Mouse (Mus musculus) forebrain, embryonic 14.5 days (tissue): ENCODE results near the gene Efcab10. TPM values are rescaled to one million over a fixed set of nuclear protein-coding genes. Genes with fewer than 3 reads are reported as not detected.
A peak's percentile ranks its signal among the peaks of the same experiment; 100 is the strongest.

Source experiments
- ATAC-seq: fragments of 200-750 bp; cut with Nextera tagmentation; 2 replicates; pipeline ENCODE4 v1.8.0; 2017; ENCODE audit warnings: mild to moderate bottlenecking, moderate library complexity
- DNase-seq: peaks from one replicate; pipeline ENCODE4 v3.0.0-alpha.2; 2015; ENCODE audit warnings: low spot score
- H3K27ac ChIP-seq: fragments of 300-500 bp; sonication (generic); 2 replicates; pipeline ENCODE4 v1.5.1; 2014; ENCODE audit warnings: low read depth, mild to moderate bottlenecking, control low read depth, low read length, moderate library complexity
- H3K27me3 ChIP-seq: fragments of 300-500 bp; sonication (generic); replicated peaks from 2 replicates; pipeline ENCODE4 v1.6.1; 2014; ENCODE audit warnings: low read length, control low read depth, mixed read lengths; ENCODE audit not compliant: control insufficient read depth, insufficient read depth
- H3K36me3 ChIP-seq: fragments of 300-500 bp; sonication (generic); 2 replicates; pipeline ENCODE4 v1.6.1; 2014; ENCODE audit warnings: low read length, control low read depth; ENCODE audit not compliant: control insufficient read depth, insufficient read depth
- H3K4me1 ChIP-seq: fragments of 300-500 bp; sonication (generic); 2 replicates; pipeline ENCODE4 v1.6.1; 2014; ENCODE audit warnings: antibody characterized with exemption, low read length, control low read depth; ENCODE audit not compliant: control insufficient read depth, insufficient read depth
- H3K4me2 ChIP-seq: fragments of 300-500 bp; sonication (generic); 2 replicates; pipeline ENCODE4 v1.6.1; 2014; ENCODE audit warnings: mild to moderate bottlenecking, control low read depth, low read length
- H3K4me3 ChIP-seq: fragments of 300-500 bp; sonication (generic); 2 replicates; pipeline ENCODE4 v1.5.1; 2014; ENCODE audit warnings: low read depth, low read length, control low read depth
- H3K9ac ChIP-seq: fragments of 300-500 bp; sonication (generic); 2 replicates; pipeline ENCODE4 v1.6.1; 2014; ENCODE audit warnings: mild to moderate bottlenecking, low read length, control low read depth, moderate library complexity
- H3K9me3 ChIP-seq: fragments of 300-500 bp; sonication (generic); replicated peaks from 2 replicates; pipeline ENCODE4 v1.6.1; 2016; ENCODE audit warnings: low read length, control low read depth, mixed read lengths; ENCODE audit not compliant: control insufficient read depth
- WGBS: fragments of 180-500 bp; shearing (Covaris S2); extraction: QIAGEN DNeasy Blood & Tissue Kit; methylation state at CpG from one replicate; pipeline ENCODE4 v1.1.7; 2014; 5-methylcytosine and 5-hydroxymethylcytosine counted together
- polyA plus RNA-seq: library from polyadenylated mRNA; unstranded; fragments of >200 nt; fragmentation: Nextera tagmentation; extraction: Ambion mirVana; gene quantifications from 2 replicates; pipeline ENCODE4 v1.2.1, GENCODE M21; 2014

Efcab10 gene
- polyA plus RNA-seq, 1 experiment from 2014 or later, result 4.3 TPM

DNA sequence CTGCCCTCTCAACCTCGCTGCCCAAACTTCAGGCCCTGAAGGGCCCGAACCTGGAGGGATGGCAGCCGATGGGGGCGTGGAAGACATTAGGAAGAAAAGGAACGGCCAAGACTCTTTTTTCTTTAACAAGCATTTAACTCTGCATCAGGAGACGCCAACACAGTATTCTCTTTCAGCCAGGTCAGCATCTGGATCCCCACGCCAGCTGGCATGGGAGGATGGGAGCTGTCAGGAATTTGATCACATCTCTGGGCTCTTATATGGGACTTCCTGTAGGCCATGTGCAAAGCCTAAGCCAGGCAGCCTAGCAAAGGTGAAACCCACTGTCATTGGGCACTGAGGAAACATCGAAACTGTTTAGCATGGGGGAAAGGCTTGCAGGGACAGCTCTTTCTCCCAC lies 30.1 kb upstream of the Efcab10 start:
- Histone ChIP-seq H3K27me3 (no peaks in the 10 kb centered on the region), H3K36me3 (peaks cover 7% of the 10 kb centered on the region; the same call in 1 of the 2 replicates), H3K4me2 (no peak overlapping the region), H3K4me1 (0 out of 2 replicates have a peak, but pooled peaks cover 6% of the 10 kb centered on the region), H3K9me3 (no peaks in the 10 kb centered on the region), H3K4me3 (no peak overlapping the region), H3K9ac (no peak overlapping the region), H3K27ac (no peak overlapping the region)
- 90% methylated on average over 8 of the region's 8 CpGs for WGBS
- DNase-seq (no peak), ATAC-seq (no peak)

DNA sequence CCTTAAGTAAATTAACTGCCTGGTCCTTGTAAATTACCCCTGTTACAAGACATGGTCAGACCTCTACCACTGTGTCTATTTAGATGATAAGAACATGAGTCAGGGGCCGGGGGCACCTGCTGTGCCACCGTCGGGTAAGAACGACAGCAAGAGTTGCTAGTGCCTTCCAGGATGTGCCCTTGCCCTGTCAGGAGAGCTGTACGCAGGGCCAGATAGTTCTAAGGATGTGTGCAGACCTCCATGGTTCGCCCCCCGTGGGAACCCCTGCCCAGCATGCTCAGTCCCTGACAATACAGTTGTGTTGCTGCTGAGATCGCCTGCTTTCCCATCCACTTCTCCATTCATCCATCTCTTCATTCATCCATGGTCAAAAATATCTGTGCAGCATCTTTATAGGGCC lies 29.5 kb upstream of the Efcab10 start:
- Histone ChIP-seq H3K9ac (no peak overlapping the region), H3K4me1 (0 out of 2 replicates have a peak, but pooled peaks cover 4% of the 10 kb centered on the region), H3K36me3 (peaks cover 7% of the 10 kb centered on the region; the same call in 1 of the 2 replicates), H3K27me3 (no peaks in the 10 kb centered on the region), H3K4me3 (no peak overlapping the region), H3K27ac (no peak overlapping the region), H3K4me2 (no peak overlapping the region), H3K9me3 (no peaks in the 10 kb centered on the region)
- 84% methylated on average over 8 of the region's 8 CpGs for WGBS
- no peak for ATAC-seq
- DNase-seq, result no peak

DNA sequence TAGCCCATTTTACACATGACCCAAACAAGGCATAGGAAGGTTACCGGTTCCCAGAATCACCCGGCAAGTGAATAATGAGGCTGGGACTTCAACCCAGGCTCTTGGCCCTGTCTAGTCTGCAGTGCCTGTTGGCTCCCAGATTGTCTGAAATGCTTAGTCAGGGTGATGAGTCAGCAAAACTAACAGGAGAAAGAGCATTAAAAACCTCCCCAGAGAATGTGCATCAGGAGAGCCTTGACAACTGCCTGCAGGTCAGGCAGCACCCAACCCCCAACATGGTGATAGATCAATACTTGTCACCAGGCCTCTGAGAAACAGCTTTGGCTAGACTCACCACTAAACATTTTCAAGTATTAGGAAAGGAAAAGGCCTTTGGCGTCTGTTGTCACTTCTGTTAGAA lies 25.1 kb upstream of the Efcab10 start:
- H3K27ac ChIP-seq, result no peak overlapping the region
- H3K36me3 ChIP-seq, result peaks cover 7% of the 10 kb centered on the region; the same call in 1 of the 2 replicates
- WGBS, result 90% methylated on average over 3 of the region's 3 CpGs
- H3K4me1 ChIP-seq, result no peaks in the 10 kb centered on the region
- H3K27me3 ChIP-seq, result no peaks in the 10 kb centered on the region
- DNase-seq (no peak), ATAC-seq (no peak)
- H3K9ac ChIP-seq, result no peak overlapping the region
- no peak overlapping the region for H3K4me3 ChIP-seq
- H3K9me3 ChIP-seq, result no peaks in the 10 kb centered on the region
- no peak overlapping the region for H3K4me2 ChIP-seq

DNA sequence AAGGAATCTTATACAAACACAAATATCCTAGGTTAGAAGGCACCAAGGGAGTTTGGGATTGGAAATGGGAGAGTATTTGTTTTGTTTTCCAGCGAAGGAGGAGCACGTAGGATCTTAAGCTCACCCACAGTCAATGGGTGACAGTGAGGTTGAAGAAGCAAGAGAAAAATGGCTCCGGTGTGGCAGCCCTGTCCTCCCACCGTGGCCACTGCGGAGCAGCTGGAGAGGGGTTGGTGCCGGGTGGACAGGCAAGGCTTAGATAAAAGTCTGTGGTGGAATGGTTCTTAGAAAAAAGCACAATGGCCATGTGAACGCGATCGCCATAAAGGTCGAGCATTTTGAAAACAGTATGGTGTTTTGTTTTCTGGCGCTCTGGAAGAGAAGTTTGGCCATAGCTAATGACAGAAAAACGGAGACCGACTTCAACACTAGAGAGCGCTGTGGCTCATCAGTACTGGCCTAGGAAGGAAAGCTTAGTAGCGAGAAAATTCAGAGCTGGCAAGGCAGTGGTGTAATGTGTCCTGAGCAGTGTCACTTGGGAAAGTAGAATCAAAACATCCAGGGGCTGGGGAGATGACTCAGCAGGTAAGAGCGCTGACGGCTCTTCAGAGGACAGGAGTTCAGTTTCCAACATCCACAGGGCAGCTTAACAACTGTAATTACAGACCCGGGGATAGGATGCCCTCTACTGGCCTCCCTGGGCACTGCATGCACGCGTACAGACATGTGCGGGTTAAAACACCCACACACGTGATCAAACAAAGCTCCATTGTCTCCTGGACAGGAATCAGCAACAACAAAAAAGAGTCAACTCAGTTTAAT lies 14.8 kb upstream of the Efcab10 start:
- Histone ChIP-seq H3K27ac (no peak overlapping the region), H3K4me3 (no peak overlapping the region), H3K9me3 (no peaks in the 10 kb centered on the region), H3K4me1 (no peaks in the 10 kb centered on the region), H3K36me3 (no peaks in the 10 kb centered on the region), H3K27me3 (no peaks in the 10 kb centered on the region), H3K4me2 (peak overlapping the region; percentile 36), H3K9ac (no peak overlapping the region)
- 18% methylated on average over 22 of the region's 22 CpGs for WGBS
- DNase-seq (peak; percentile 84), ATAC-seq (peak; percentile 80)

DNA sequence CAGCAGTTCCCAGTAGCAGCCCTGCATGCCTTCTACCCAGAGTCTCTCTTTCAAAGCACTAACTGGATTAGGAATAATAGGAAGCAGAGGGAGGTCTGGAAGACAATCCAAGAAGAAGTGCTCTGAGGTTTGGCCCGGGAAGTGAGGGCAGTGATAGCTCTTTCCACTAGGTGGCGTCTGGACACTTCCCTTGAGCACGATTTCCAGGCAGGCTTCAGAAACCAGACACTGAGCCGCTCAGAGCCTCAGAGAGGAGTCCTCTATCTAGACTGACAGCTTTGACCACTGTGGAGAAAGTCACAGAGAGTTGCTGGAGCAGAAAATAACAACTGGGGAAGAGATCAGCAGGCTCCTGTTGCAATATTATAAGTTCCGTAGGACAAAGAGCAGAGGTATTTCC lies 5.8 kb upstream of the Efcab10 start:
- H3K9ac ChIP-seq, result no peak overlapping the region
- peak; percentile 74 for ATAC-seq
- no peaks in the 10 kb centered on the region for H3K27me3 ChIP-seq
- H3K9me3 ChIP-seq, result no peaks in the 10 kb centered on the region
- 8% methylated on average over 5 of the region's 5 CpGs for WGBS
- H3K4me3 ChIP-seq, result no peak overlapping the region
- H3K4me1 ChIP-seq, result no peaks in the 10 kb centered on the region
- H3K4me2 ChIP-seq, result no peak overlapping the region
- no peaks in the 10 kb centered on the region for H3K36me3 ChIP-seq
- DNase-seq, result peak; percentile 90
- H3K27ac ChIP-seq, result no peak overlapping the region

DNA sequence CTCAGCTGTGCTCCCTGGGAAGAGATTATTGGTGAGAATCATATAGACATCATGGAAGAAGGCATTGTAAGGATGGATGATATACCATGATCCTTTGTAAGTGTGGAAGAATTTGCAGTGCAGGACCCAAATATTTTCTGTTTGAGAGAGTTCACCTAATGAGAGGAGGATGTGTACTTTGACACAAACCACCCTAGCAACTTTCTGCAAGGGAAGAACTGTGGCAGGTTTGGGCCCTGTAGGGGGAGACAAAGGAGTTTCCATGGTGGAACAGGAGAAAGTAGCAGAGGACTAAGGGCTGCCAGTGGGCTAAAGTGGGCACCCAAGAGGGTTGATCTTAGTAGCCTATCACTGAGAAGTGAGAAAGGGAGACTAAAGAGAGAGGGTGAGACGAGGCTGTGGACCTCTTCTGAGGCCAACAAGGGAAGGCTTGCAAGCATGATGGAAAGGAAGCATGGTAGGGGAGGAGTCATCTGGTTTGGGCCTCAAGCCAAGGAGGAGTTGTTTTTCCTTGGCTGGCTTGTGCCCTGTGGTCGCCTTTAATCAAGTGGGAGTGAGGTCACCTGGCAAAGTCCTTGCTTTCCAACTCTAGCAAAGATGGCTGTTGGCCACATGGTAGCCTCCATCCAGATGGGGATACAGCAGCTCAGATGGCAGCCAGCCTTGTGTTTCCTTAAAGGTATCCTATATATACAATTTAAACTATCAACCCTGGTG lies 3.7 kb upstream of the Efcab10 start:
- H3K9ac ChIP-seq, result no peak overlapping the region
- DNase-seq (no peak), ATAC-seq (no peak)
- H3K9me3 ChIP-seq, result no peaks in the 10 kb centered on the region
- no peaks in the 10 kb centered on the region for H3K4me1 ChIP-seq
- no peaks in the 10 kb centered on the region for H3K27me3 ChIP-seq
- 74% methylated on average over 2 of the region's 2 CpGs for WGBS
- no peak overlapping the region for H3K4me3 ChIP-seq
- H3K27ac ChIP-seq, result no peak overlapping the region
- no peak overlapping the region for H3K4me2 ChIP-seq
- no peaks in the 10 kb centered on the region for H3K36me3 ChIP-seq

DNA sequence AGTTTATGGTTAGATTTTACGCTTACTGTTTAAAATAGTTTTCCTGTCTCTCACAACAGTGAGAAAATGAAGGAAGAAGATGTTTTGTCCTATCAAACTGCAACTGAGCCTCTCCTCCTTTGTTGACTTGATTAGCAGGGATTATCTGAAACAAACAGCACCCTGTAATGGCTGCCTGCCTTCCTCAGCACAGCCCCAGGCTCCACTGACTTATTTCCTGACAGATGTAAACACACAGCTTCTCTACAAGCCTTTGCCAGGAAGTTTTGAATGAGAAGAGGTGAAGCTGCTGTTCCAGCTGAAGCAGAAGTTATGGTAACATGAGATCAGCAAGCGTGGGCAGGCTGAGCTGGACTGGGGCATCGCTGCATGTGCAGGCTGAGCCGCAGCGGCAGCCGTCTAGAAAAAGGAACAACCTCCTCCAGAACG lies 8.6 kb downstream of the Efcab10 start:
- no peak overlapping the region for H3K4me2 ChIP-seq
- H3K27me3 ChIP-seq, result no peaks in the 10 kb centered on the region
- no peak for DNase-seq
- no peaks in the 10 kb centered on the region for H3K36me3 ChIP-seq
- no peak overlapping the region for H3K4me3 ChIP-seq
- H3K9me3 ChIP-seq, result no peaks in the 10 kb centered on the region
- H3K9ac ChIP-seq, result no peak overlapping the region
- no peaks in the 10 kb centered on the region for H3K4me1 ChIP-seq
- ATAC-seq, result no peak
- 62% methylated on average over 7 of the region's 7 CpGs for WGBS
- no peak overlapping the region for H3K27ac ChIP-seq

DNA sequence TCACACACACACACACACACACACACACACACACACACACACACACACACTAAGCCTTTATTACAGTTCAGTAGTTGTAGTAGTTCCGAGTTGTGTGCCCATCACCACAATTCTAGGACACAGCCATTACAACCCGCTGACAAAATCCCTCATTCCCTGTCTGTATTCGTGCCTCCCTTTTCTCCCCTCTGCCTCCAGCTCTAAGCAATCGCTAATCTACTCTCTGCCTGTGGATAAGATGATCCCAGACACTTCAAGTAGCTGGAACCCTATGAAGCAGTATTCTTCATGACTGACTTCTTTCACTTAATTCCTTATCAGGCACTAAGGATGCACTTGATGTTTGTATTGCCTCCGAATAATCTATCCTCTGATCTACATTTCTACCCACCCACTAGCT lies 10.3 kb downstream of the Efcab10 start:
- no peaks in the 10 kb centered on the region for H3K4me1 ChIP-seq
- no peak for ATAC-seq
- H3K4me3 ChIP-seq, result no peak overlapping the region
- WGBS, result 49% methylated on average over 5 of the region's 5 CpGs
- H3K9ac ChIP-seq, result no peak overlapping the region; the same call in 1 of the 2 replicates
- no peak overlapping the region for H3K27ac ChIP-seq
- no peaks in the 10 kb centered on the region for H3K27me3 ChIP-seq
- no peak overlapping the region for H3K4me2 ChIP-seq
- H3K9me3 ChIP-seq, result no peaks in the 10 kb centered on the region
- H3K36me3 ChIP-seq, result no peaks in the 10 kb centered on the region
- DNase-seq, result no peak
